Mouse (Mus musculus) MEL (cell line): Measurements from ENCODE around the gene Apon. TPM values are rescaled to one million over a fixed set of nuclear protein-coding genes. Genes with fewer than 3 reads are reported as not detected.
"Not testable (repeated sequence)": the region's sequence is repeated elsewhere in the genome, so short reads cannot be mapped to it uniquely, and the experiment has no call there.

ENCODE experiments used
- DNase-seq: peaks from one replicate; pipeline ENCODE4 v3.0.0; 2011; ENCODE audit warnings: low read depth, low spot score
- H3K27ac ChIP-seq: 2 replicates; pipeline ENCODE4 v1.5.1; 2012; ENCODE audit warnings: low read depth, mild to moderate bottlenecking, control low read depth, low read length, moderate library complexity; ENCODE audit not compliant: control insufficient read depth
- H3K27me3 ChIP-seq, 2 experiments: fragments of 150-350 bp in 1 of 2; sonication (generic) in 1 of 2; 2 replicates each; pipeline ENCODE4 v1.6.1; 2012; ENCODE audit warnings: low read length in 2 of 2, mild to moderate bottlenecking in 2 of 2, improper control_type of control experiment in 1 of 2, moderate library complexity in 1 of 2; ENCODE audit not compliant: insufficient read depth in 2 of 2, control insufficient read depth in 1 of 2
- H3K36me3 ChIP-seq, 2 experiments: 2 replicates each; pipeline ENCODE4 v1.6.1; 2012 to 2014; ENCODE audit warnings: low read length in 2 of 2, improper control_type of control experiment in 1 of 2, inconsistent platforms in 1 of 2, mild to moderate bottlenecking in 1 of 2; ENCODE audit not compliant: insufficient read depth in 2 of 2, control insufficient read depth in 1 of 2
- H3K4me1 ChIP-seq, 2 experiments: fragments of 150-350 bp in 1 of 2; sonication (generic) in 1 of 2; 2 replicates each; pipeline ENCODE4 v1.6.1; 2012; ENCODE audit warnings: low read length in 2 of 2, improper control_type of control experiment in 1 of 2, mild to moderate bottlenecking in 1 of 2; ENCODE audit not compliant: insufficient read depth in 2 of 2, control insufficient read depth in 1 of 2
- H3K4me3 ChIP-seq, 2 experiments: fragments of 150-350 bp in 1 of 2; sonication (generic) in 1 of 2; 2 replicates each; pipeline ENCODE4 v1.5.1; 2012; ENCODE audit warnings: low read depth in 2 of 2, low read length in 2 of 2, mild to moderate bottlenecking in 2 of 2, moderate library complexity in 2 of 2, control low read depth in 1 of 2, improper control_type of control experiment in 1 of 2; ENCODE audit not compliant: control insufficient read depth in 1 of 2, insufficient read depth in 1 of 2
- H3K79me2 ChIP-seq: 2 replicates; pipeline ENCODE4 v1.6.1; 2012; ENCODE audit warnings: mild to moderate bottlenecking, low read length, moderate library complexity; ENCODE audit not compliant: control insufficient read depth, poor library complexity, insufficient read depth
- H3K9ac ChIP-seq: 2 replicates; pipeline ENCODE4 v1.6.1; 2012; ENCODE audit warnings: low read depth, mild to moderate bottlenecking, control low read depth, low read length, moderate library complexity; ENCODE audit not compliant: control insufficient read depth, poor library complexity, severe bottlenecking
- H3K9me3 ChIP-seq: fragments of 150-350 bp; sonication (generic); replicated peaks from 2 replicates; pipeline ENCODE4 v1.6.1; 2012; ENCODE audit warnings: mild to moderate bottlenecking, low read length, improper control_type of control experiment, moderate library complexity; ENCODE audit not compliant: insufficient read depth
- CTCF ChIP-seq, 3 experiments: IDR thresholded peaks in 2 of 3; conservative IDR thresholded peaks in 1 of 3; 2 replicates each; pipeline ENCODE4 v1.5.1; 2011 to 2012; ENCODE audit warnings: low read length in 3 of 3, low read depth in 2 of 3, mild to moderate bottlenecking in 2 of 3, improper control_type of control experiment in 1 of 3, inconsistent platforms in 1 of 3, mixed read lengths in 1 of 3, moderate library complexity in 1 of 3; ENCODE audit not compliant: control insufficient read depth in 1 of 3, insufficient read depth in 1 of 3, poor library complexity in 1 of 3, severe bottlenecking in 1 of 3
- GABPA ChIP-seq: IDR thresholded peaks from 2 replicates; pipeline ENCODE4 v1.6.1; 2012; ENCODE audit warnings: low read depth, mild to moderate bottlenecking, inconsistent platforms, low read length, improper control_type of control experiment, moderate library complexity
- KAT2A ChIP-seq: conservative IDR thresholded peaks from 2 replicates; pipeline ENCODE4 v1.6.1; 2012; ENCODE audit warnings: low read depth, low read length, improper control_type of control experiment, inconsistent platforms
- MAFK ChIP-seq: IDR thresholded peaks from 2 replicates; pipeline ENCODE4 v1.6.1; 2011; ENCODE audit warnings: low read depth, mild to moderate bottlenecking, low read length, improper control_type of control experiment, borderline replicate concordance
- MAX ChIP-seq: IDR thresholded peaks from 2 replicates; pipeline ENCODE4 v1.6.1; 2011; ENCODE audit warnings: low read length, improper control_type of control experiment
- MYC ChIP-seq: IDR thresholded peaks from 2 replicates; pipeline ENCODE4 v1.6.1; 2011; ENCODE audit warnings: low read depth, mild to moderate bottlenecking, low read length, improper control_type of control experiment, moderate library complexity
- POLR2AphosphoS2 ChIP-seq: IDR thresholded peaks from 2 replicates; pipeline ENCODE4 v1.6.1; 2011; ENCODE audit warnings: low read length, improper control_type of control experiment
- RAD21 ChIP-seq: IDR thresholded peaks from 2 replicates; pipeline ENCODE4 v1.6.1; 2011; ENCODE audit warnings: mild to moderate bottlenecking, low read depth, low read length, improper control_type of control experiment
- TAL1 ChIP-seq: IDR thresholded peaks from 2 replicates; pipeline ENCODE4 v1.6.1; 2012; ENCODE audit warnings: mild to moderate bottlenecking, inconsistent platforms, low read length, moderate library complexity, mixed read lengths
- TBP ChIP-seq: IDR thresholded peaks from 2 replicates; pipeline ENCODE4 v1.8.0; 2011; ENCODE audit warnings: low read depth, low read length, improper control_type of control experiment
- UBTF ChIP-seq: IDR thresholded peaks from 2 replicates; pipeline ENCODE4 v1.6.1; 2012; ENCODE audit warnings: low read depth, mild to moderate bottlenecking, inconsistent platforms, low read length, improper control_type of control experiment, moderate library complexity, borderline replicate concordance; ENCODE audit not compliant: insufficient read depth
- USF2 ChIP-seq, 2 experiments: IDR thresholded peaks; 2 replicates each; pipeline ENCODE4 v1.6.1; 2011 to 2012; ENCODE audit warnings: improper control_type of control experiment in 2 of 2, low read length in 2 of 2, borderline replicate concordance in 1 of 2, inconsistent platforms in 1 of 2, low read depth in 1 of 2, mild to moderate bottlenecking in 1 of 2; ENCODE audit not compliant: insufficient read depth in 1 of 2
- ZMIZ1 ChIP-seq: IDR thresholded peaks from 2 replicates; pipeline ENCODE4 v1.6.1; 2012; ENCODE audit warnings: low read depth, mild to moderate bottlenecking, inconsistent platforms, low read length, improper control_type of control experiment, moderate library complexity
- ZNF384 ChIP-seq: IDR thresholded peaks from 2 replicates; pipeline ENCODE4 v1.6.1; 2012; ENCODE audit warnings: low read depth, mild to moderate bottlenecking, inconsistent platforms, low read length, improper control_type of control experiment
- polyA plus RNA-seq, 2 experiments: library from polyadenylated mRNA; stranded (reverse) in 1 of 2; unstranded in 1 of 2; fragments of >175 nt in 1 of 2; fragments of >200 nt in 1 of 2; gene quantifications; 2 replicates each; pipeline versions ENCODE4 v1.2.1 to v1.2.4; 2012; ENCODE audit warnings: low replicate concordance in 2 of 2, low read depth in 1 of 2; ENCODE audit not compliant: insufficient read length in 2 of 2, insufficient read depth in 1 of 2, missing spikeins in 1 of 2
- total RNA-seq: library from RNA; depleted of rRNA; stranded (reverse); fragments of 300-350 nt; gene quantifications from 2 replicates; pipeline ENCODE4 v1.2.3, GENCODE M21; 2012

Apon gene
- total and polyA plus RNA-seq, 3 experiments, result 0.27 to 0.46 TPM; not detected in 1

GRCm38 (mm10) chr10:128272819-128273439 is 19.0 kb downstream of the Apon start:
- H3K27me3 ChIP-seq, H3K79me2 ChIP-seq, H3K4me1 ChIP-seq, H3K9ac ChIP-seq, H3K27ac ChIP-seq, H3K9me3 ChIP-seq, H3K36me3 ChIP-seq, H3K4me3 ChIP-seq: not testable (repeated sequence)
- TF ChIP-seq ZNF384 (peak; percentile 81), CTCF (IDR thresholded peaks at IDR 0.05 in 2 of 3, conservative IDR thresholded peaks at IDR 0.05 in 1 of 3; ENCODE audit: control insufficient read depth in 1 of 3, insufficient read depth in 1 of 3, low read depth in 2 of 3, low read length in 3 of 3, poor library complexity in 1 of 3, severe bottlenecking in 1 of 3) (peak in 1 of 3 experiments; percentile 0; a peak in 1 of 6 replicates), TBP (peak; percentile 89)
- DNase-seq, result peak; percentile 39

- not testable (repeated sequence) for H3K4me1 ChIP-seq, H3K9ac ChIP-seq, H3K36me3 ChIP-seq, H3K27me3 ChIP-seq, DNase-seq, H3K79me2 ChIP-seq, H3K9me3 ChIP-seq, H3K4me3 ChIP-seq, H3K27ac ChIP-seq
Observed at GRCm38 (mm10) chr10:128275374-128275773, 21.5 kb downstream of the Apon start.

DNA sequence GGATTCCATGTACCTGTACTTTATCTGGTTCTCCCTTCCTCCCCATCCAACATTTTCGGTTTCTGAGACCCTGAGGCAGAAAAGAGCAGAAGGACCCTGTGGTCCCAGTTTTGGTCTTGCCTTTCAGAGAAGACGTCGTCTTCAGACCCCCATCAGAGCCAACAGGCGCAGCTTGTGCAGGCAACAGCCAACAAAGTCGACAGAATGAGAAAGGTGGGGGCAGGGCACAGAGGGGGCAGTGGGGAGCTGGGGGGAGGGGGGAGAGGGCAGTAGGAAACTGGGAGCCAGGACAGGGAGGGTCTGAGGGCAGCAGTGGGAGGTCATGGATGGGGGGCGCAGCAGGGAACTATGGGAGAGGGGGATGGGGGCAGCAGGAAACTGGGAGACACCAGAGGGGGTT is 24.3 kb downstream of the Apon start:
- no peak for DNase-seq
- Histone ChIP-seq H3K9ac (no peak overlapping the region), H3K4me3 (no peak overlapping the region), H3K27me3 (no peaks in the 10 kb centered on the region), H3K36me3 (no peaks in the 10 kb centered on the region), H3K4me1 (no peaks in the 10 kb centered on the region), H3K27ac (no peak overlapping the region), H3K9me3 (no peaks in the 10 kb centered on the region), H3K79me2 (no peaks in the 10 kb centered on the region)
- TF ChIP-seq TAL1, result no peak
- no peak for TF ChIP-seq USF2 (IDR thresholded peaks at IDR 0.05; ENCODE audit: borderline replicate concordance in 1 of 2, insufficient read depth in 1 of 2, low read depth in 1 of 2, low read length in 2 of 2)
- TF ChIP-seq RAD21, result no peak
- TF ChIP-seq CTCF (IDR thresholded peaks at IDR 0.05 in 2 of 3, conservative IDR thresholded peaks at IDR 0.05 in 1 of 3; ENCODE audit: control insufficient read depth in 1 of 3, insufficient read depth in 1 of 3, low read depth in 2 of 3, low read length in 3 of 3, poor library complexity in 1 of 3, severe bottlenecking in 1 of 3), result no peak
- TF ChIP-seq MYC, result no peak
- TF ChIP-seq ZMIZ1, result no peak
- no peak for TF ChIP-seq POLR2AphosphoS2
- no peak for TF ChIP-seq MAX
- TF ChIP-seq MAFK, result no peak
- TF ChIP-seq GABPA, result no peak
- no peak for TF ChIP-seq UBTF
- no peak for TF ChIP-seq KAT2A
